Mouse (Mus musculus): ENCODE results near the gene Map3k5. TPM values are rescaled to one million over a fixed set of nuclear protein-coding genes. Genes with fewer than 3 reads are reported as not detected.
A peak's percentile ranks its signal among the peaks of the same experiment; 100 is the strongest.

The Map3k5 gene
- polyA plus RNA-seq, 1 experiment from 2014 or later = 1.4 TPM

- no peaks in the 10 kb centered on the region for H3K36me3 ChIP-seq
- 78% methylated on average over 9 of the region's 9 CpGs for WGBS
- ATAC-seq (ENCODE audit: insufficient number of reproducible peaks, insufficient read depth, low FRiP score, low TSS enrichment, low read depth) = no peak
- no peaks in the 10 kb centered on the region for H3K4me1 ChIP-seq (replicated peaks)
- H3K4me3 ChIP-seq (replicated peaks) = no peak overlapping the region
- H3K9ac ChIP-seq (replicated peaks) = no peak overlapping the region
- H3K27ac ChIP-seq = no peak overlapping the region
- no peak overlapping the region for H3K4me2 ChIP-seq
- H3K27me3 ChIP-seq = no peaks in the 10 kb centered on the region
- no peaks in the 10 kb centered on the region for H3K9me3 ChIP-seq
Measured at GRCm38 (mm10) chr10:20064556-20065207, 130.4 kb downstream of the Map3k5 start.

DNA sequence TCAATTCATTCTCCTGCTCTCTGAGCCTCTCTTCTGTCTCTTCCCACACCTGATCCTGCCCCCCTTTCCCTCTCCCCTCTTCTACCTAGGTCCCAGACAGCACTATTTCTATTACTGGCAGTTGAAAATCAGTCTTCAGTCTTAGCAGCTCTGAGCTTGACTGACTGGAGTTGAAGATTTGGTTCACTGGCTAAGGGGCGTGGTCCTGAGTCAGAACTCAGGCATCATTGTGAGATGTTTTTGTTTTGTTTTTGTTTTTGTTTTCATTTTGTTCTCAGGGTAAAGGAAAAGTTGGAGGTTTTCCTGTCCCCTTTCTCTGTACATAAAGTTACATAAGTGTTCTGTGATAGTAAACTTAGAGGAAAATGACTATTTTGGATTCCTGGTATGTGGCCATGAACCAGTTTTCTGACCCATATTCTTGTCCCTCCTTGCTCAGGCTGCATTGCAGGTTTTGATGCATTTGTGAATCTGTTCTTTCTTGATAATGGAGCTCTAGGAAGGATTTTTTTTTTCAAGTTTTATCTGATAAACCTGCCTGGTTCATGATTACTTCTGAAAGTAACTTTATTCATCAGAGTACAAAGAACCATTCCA, 131.9 kb downstream of the Map3k5 start:
- H3K4me3 ChIP-seq (replicated peaks) = no peak overlapping the region
- H3K27ac ChIP-seq = no peak overlapping the region
- H3K9me3 ChIP-seq = no peaks in the 10 kb centered on the region
- H3K4me1 ChIP-seq (replicated peaks) = no peaks in the 10 kb centered on the region
- no peak overlapping the region for H3K9ac ChIP-seq (replicated peaks)
- 90% methylated on average over 1 of the region's 1 CpGs for WGBS
- no peaks in the 10 kb centered on the region for H3K27me3 ChIP-seq
- no peak overlapping the region for H3K4me2 ChIP-seq
- no peak for ATAC-seq (ENCODE audit: insufficient number of reproducible peaks, insufficient read depth, low FRiP score, low TSS enrichment, low read depth)
- H3K36me3 ChIP-seq = no peaks in the 10 kb centered on the region

GRCm38 (mm10) chr10:20069771-20070460, 135.6 kb downstream of the Map3k5 start:
- 89% methylated on average over 11 of the region's 11 CpGs for WGBS
- ATAC-seq (ENCODE audit: insufficient number of reproducible peaks, insufficient read depth, low FRiP score, low TSS enrichment, low read depth) = no peak

DNA sequence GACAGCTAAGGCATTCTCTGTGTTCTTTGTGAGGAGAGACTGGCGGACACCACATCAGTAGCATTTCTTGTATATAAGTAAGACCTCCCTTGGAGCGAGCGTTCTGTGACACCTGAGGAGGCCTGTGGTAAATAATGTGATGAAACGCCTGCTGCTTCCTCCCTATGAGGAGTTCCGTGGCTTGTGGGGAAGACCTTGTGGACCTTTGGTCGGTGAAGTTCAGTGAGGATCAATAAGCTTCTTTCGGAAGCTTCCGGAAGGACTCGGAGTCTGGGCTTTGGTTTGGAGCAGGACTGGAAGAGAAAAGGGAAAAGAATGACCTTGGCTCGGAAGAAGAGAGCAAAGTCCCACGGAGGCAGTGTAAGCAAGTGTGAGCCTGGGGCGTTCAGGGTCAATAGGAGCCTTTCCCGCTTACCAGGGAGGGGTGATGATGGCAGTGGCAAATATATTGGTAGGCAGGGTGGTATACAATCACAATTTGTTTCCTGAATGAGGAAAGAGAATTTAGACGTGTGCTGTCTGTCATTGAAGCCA, 136.4 kb downstream of the Map3k5 start:
- no peaks in the 10 kb centered on the region for H3K4me1 ChIP-seq (replicated peaks)
- H3K9me3 ChIP-seq = no peaks in the 10 kb centered on the region
- no peak for ATAC-seq (ENCODE audit: insufficient number of reproducible peaks, insufficient read depth, low FRiP score, low TSS enrichment, low read depth)
- 83% methylated on average over 14 of the region's 14 CpGs for WGBS
- H3K27ac ChIP-seq = no peak overlapping the region
- H3K9ac ChIP-seq (replicated peaks) = no peak overlapping the region
- H3K36me3 ChIP-seq = no peaks in the 10 kb centered on the region
- H3K4me2 ChIP-seq = no peak overlapping the region
- H3K27me3 ChIP-seq = no peaks in the 10 kb centered on the region
- H3K4me3 ChIP-seq (replicated peaks) = no peak overlapping the region

More at GRCm38 (mm10) chr10:20069771-20070460, 135.6 kb downstream of the Map3k5 start:
- Histone ChIP-seq H3K4me2 (no peak overlapping the region), H3K27ac (no peak overlapping the region), H3K36me3 (no peaks in the 10 kb centered on the region), H3K4me1 (replicated peaks) (no peaks in the 10 kb centered on the region), H3K9ac (replicated peaks) (no peak overlapping the region), H3K27me3 (no peaks in the 10 kb centered on the region), H3K9me3 (no peaks in the 10 kb centered on the region), H3K4me3 (replicated peaks) (no peak overlapping the region)

DNA sequence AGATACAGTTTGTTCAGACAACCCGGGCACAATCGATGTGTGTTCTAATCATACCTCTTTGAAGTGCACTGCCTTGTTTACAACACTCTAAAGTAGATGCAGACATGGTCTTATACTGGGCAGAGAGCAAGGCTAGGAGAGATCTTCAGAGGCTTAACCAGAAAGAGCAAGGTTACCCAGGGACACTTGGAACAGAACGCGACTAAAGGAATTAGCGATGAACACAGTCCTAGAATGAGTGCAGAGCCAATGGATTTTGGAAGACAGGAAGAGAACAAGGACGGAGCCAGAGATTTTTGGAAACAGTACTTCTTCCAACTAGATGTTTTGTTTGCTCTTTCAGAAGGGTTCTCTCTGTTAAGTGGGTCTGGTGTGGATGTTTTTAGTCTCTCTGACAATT, 137.4 kb downstream of the Map3k5 start:
- H3K4me3 ChIP-seq (replicated peaks) = no peak overlapping the region
- 95% methylated on average over 6 of the region's 6 CpGs for WGBS
- no peak for ATAC-seq (ENCODE audit: insufficient number of reproducible peaks, insufficient read depth, low FRiP score, low TSS enrichment, low read depth)
- H3K27ac ChIP-seq = no peak overlapping the region
- H3K4me1 ChIP-seq (replicated peaks) = no peaks in the 10 kb centered on the region
- H3K27me3 ChIP-seq = no peaks in the 10 kb centered on the region
- no peak overlapping the region for H3K9ac ChIP-seq (replicated peaks)
- H3K36me3 ChIP-seq = no peaks in the 10 kb centered on the region
- no peaks in the 10 kb centered on the region for H3K9me3 ChIP-seq
- no peak overlapping the region for H3K4me2 ChIP-seq

- Histone ChIP-seq H3K9me3 (no peaks in the 10 kb centered on the region), H3K9ac (replicated peaks) (no peak overlapping the region), H3K27me3 (no peaks in the 10 kb centered on the region), H3K36me3 (no peaks in the 10 kb centered on the region), H3K27ac (no peak overlapping the region), H3K4me1 (replicated peaks) (no peaks in the 10 kb centered on the region), H3K4me3 (replicated peaks) (no peak overlapping the region), H3K4me2 (no peak overlapping the region)
- peak; percentile 80; the same call in 1 of the 2 replicates for ATAC-seq (ENCODE audit: insufficient number of reproducible peaks, insufficient read depth, low FRiP score, low TSS enrichment, low read depth)
- 70% methylated on average over 7 of the region's 7 CpGs for WGBS
Measured at GRCm38 (mm10) chr10:20073236-20073893, 139.1 kb downstream of the Map3k5 start.

DNA sequence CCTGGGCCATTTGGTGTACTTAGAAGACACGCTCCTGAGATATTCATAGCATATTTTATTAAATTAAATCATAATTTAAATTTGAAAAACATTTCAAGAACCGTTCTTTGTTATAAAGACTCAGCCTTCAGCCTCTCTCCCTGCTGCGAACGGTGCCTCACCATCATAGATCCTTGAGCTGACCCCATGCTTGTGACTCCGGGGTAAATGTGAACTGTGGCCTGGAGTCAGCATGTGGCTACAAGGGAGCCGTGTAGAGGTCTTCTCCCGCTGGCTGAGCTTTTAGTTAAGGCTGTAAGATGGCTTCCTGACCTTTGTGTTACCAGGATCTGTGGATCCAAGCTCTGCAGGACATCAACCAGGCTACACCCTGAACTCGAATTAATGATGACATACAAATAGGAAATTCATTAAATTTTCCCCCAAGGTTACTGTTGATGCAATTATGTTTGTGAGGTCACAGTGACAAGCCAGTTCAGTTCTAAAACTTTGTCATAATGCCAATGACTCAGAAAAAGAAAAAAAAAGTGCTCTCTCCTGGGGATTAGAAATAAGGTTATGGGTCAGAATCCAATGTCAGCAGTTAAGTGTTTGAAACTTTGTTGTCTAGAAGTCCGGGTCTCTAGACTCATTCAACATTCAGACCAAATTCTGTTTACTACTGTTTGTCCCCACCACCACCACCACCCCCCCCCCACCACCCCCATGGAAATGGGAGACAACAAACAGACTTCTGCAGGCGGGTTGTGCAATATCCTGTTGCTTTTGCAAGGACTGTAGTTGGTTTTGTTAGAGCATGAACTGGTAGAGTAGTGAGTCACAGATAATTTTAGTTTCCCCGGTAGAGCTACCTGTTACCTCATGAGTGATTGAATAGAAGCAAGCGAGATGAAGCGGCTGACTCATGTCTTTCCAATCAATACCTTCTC, 142.5 kb downstream of the Map3k5 start:
- 80% methylated on average over 13 of the region's 13 CpGs for WGBS
- H3K27me3 ChIP-seq = no peaks in the 10 kb centered on the region
- no peak overlapping the region for H3K4me3 ChIP-seq (replicated peaks)
- H3K9me3 ChIP-seq = no peaks in the 10 kb centered on the region
- H3K4me2 ChIP-seq = no peak overlapping the region
- ATAC-seq (ENCODE audit: insufficient number of reproducible peaks, insufficient read depth, low FRiP score, low TSS enrichment, low read depth) = no peak
- no peaks in the 10 kb centered on the region for H3K36me3 ChIP-seq
- H3K9ac ChIP-seq (replicated peaks) = no peak overlapping the region
- no peaks in the 10 kb centered on the region for H3K4me1 ChIP-seq (replicated peaks)
- H3K27ac ChIP-seq = no peak overlapping the region

GRCm38 (mm10) chr10:20078350-20078749, 144.1 kb downstream of the Map3k5 start:
- Histone ChIP-seq H3K9ac (replicated peaks) (no peak overlapping the region), H3K36me3 (no peaks in the 10 kb centered on the region), H3K27ac (no peak overlapping the region), H3K4me2 (no peak overlapping the region), H3K4me1 (replicated peaks) (no peaks in the 10 kb centered on the region), H3K27me3 (no peaks in the 10 kb centered on the region), H3K9me3 (no peaks in the 10 kb centered on the region), H3K4me3 (replicated peaks) (no peak overlapping the region)
- no peak for ATAC-seq (ENCODE audit: insufficient number of reproducible peaks, insufficient read depth, low FRiP score, low TSS enrichment, low read depth)
- WGBS = 87% methylated on average over 2 of the region's 2 CpGs

DNA sequence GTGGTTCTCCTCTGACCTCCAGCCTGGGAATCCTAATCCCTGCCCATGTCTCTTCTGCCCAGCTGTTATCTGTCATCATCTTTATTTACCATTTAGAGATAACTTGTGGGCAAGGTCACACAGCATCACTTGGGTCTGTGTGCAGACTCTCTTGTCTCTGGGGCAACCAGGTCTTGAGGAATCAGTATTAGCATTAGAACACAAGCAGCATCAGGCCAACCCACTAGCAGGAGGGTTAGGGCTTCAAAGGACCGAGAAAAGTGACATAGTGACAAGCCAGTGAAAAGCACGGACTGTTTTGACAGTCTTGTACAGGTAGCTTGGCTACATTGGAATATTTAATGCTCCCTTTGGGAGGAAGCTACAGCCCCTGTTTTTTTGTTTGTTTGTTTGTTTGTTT, 153.6 kb downstream of the Map3k5 start:
- no peaks in the 10 kb centered on the region for H3K27me3 ChIP-seq
- H3K9ac ChIP-seq (replicated peaks) = no peak overlapping the region
- 0 out of 2 replicates have a peak, but pooled peaks cover 6% of the 10 kb centered on the region for H3K4me1 ChIP-seq (replicated peaks)
- no peaks in the 10 kb centered on the region for H3K36me3 ChIP-seq
- WGBS = 73% methylated on average over 2 of the region's 2 CpGs
- H3K9me3 ChIP-seq = no peaks in the 10 kb centered on the region
- no peak overlapping the region for H3K4me2 ChIP-seq
- H3K4me3 ChIP-seq (replicated peaks) = no peak overlapping the region
- no peak for ATAC-seq (ENCODE audit: insufficient number of reproducible peaks, insufficient read depth, low FRiP score, low TSS enrichment, low read depth)
- H3K27ac ChIP-seq = no peak overlapping the region

DNA sequence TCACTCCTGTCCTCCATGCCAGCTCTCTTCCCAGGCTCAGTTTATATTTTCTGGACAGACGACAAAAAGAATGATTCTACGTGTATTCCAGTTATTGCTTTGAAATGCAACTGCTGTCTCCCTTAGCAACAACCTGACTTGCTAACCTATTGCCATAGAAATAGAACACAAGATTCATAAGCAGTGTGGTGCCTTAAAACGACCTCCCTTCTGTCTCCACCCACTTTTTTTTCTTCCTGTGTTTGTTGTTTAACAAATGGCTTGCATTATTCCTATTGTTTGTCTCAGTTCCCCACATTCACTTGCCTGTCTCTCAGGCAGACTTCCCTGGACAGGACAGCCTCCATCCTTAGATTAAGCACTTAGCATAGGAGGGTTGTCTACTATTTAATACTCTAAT, 154.8 kb downstream of the Map3k5 start:
- no peak for ATAC-seq (ENCODE audit: insufficient number of reproducible peaks, insufficient read depth, low FRiP score, low TSS enrichment, low read depth)
- WGBS = 68% methylated on average over 3 of the region's 3 CpGs
- H3K4me1 ChIP-seq (replicated peaks) = 0 out of 2 replicates have a peak, but pooled peaks cover 6% of the 10 kb centered on the region
- no peaks in the 10 kb centered on the region for H3K27me3 ChIP-seq
- no peaks in the 10 kb centered on the region for H3K36me3 ChIP-seq
- no peaks in the 10 kb centered on the region for H3K9me3 ChIP-seq
- no peak overlapping the region for H3K4me3 ChIP-seq (replicated peaks)
- no peak overlapping the region for H3K9ac ChIP-seq (replicated peaks)
- no peak overlapping the region for H3K4me2 ChIP-seq
- no peak overlapping the region for H3K27ac ChIP-seq
